Mouse (Mus musculus) granulocyte monocyte progenitor cell, adult 5-6 weeks (primary cell): ENCODE data around the gene Vps9d1. TPM values are rescaled to one million over a fixed set of nuclear protein-coding genes. Genes with fewer than 3 reads are reported as not detected.
"Not testable (repeated sequence)": the region's sequence is repeated elsewhere in the genome, so short reads cannot be mapped to it uniquely, and the experiment has no call there.

ENCODE experiments used
- ATAC-seq: replicated peaks from 2 replicates; pipeline ENCODE4 v1.8.0; 2016; ENCODE audit warnings: mild to moderate bottlenecking, moderate TSS enrichment, inconsistent platforms; ENCODE audit not compliant: poor library complexity, severe bottlenecking
- total RNA-seq, 2 experiments: library from RNA; stranded (forward) in 1 of 2; stranded (reverse) in 1 of 2; fragments of 200-712, 200-1000 nt in 1 of 2; fragments of >200 nt in 1 of 2; fragmentation: Nextera tagmentation in 1 of 2; gene quantifications; 2 replicates each; pipeline ENCODE4 v1.2.3; 2014 to 2017

Vps9d1 gene
- total RNA-seq (2014; fragmentation: Nextera tagmentation) = 14.1 and 19.6 TPM in 2 replicates
- 11.9 and 20.8 TPM in 2 replicates for total RNA-seq (2017)

- peak; percentile 85 for ATAC-seq
Observed at GRCm38 (mm10) chr8:123254099-123254885, at the start of gene Vps9d1, which contains the start of gene Zfp276. Gene Vps9d1, minus strand, starts transcription at chr8:123254348. Gene Zfp276, plus strand, starts transcription at chr8:123254195.

DNA sequence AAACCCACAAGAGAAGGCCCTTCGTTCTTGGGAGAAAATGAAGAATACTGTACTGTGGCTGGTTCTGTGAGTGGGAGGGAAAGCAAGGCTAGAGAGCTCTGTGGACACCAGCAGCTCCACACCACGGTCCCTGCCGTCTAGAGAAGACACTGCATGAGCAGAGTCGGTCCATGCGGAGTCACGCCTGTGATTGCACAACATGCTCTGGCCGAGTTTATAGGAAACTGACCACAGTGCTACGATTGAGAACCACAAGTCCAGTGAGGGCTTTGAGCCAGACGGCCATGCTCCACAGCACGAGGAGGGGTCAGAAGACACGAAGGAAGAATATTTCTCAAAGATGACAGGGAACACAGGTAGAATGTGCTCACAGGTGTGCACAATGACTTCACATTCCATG, 44.2 kb upstream of the Vps9d1 start:
- ATAC-seq = no peak

GRCm38 (mm10) chr8:123292785-123293184, 38.6 kb upstream of the Vps9d1 start:
- ATAC-seq = no peak

- no peak for ATAC-seq
Observed at GRCm38 (mm10) chr8:123292281-123292680, 38.1 kb upstream of the Vps9d1 start.

DNA sequence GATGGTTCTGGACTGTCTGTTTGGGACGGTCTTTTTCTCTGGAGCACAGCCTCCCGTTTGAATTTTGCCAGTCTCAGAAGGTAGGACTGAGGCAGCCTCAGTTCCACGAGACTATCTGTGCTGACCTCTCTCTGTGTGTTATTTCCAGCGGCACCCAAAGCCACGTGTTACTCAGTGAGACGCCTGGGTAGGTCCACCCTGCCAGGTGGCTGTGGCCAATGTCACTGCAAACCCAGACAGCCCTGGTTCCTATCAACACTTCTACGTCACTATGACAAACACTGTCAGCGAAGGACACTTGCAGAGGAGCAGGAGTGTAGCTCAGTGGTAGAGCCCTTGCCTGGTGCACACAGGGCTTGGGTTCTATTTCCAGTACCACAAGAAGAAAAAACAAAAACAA, 37.6 kb upstream of the Vps9d1 start:
- no peak for ATAC-seq

- ATAC-seq = no peak
Observed at GRCm38 (mm10) chr8:123290679-123291078, 36.5 kb upstream of the Vps9d1 start.

DNA sequence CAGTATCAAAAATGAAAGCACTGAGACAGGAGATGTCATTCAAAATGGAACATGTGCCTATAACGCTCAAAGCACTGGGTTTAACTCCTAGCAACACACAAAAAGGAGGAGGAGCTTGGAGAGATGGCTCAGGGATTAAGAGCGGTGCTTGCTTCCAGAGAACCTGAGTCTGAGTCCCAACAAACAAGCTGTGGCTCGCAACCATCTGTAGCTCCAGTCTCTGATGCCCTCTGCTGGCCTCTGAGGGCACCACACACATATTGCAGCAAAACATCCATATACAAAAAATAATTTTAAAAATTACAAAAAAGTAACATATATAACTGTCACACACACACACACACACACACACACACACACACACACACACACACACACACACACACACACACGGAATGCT, 36.0 kb upstream of the Vps9d1 start:
- peak; percentile 73; the same call in 1 of the 2 replicates for ATAC-seq

DNA sequence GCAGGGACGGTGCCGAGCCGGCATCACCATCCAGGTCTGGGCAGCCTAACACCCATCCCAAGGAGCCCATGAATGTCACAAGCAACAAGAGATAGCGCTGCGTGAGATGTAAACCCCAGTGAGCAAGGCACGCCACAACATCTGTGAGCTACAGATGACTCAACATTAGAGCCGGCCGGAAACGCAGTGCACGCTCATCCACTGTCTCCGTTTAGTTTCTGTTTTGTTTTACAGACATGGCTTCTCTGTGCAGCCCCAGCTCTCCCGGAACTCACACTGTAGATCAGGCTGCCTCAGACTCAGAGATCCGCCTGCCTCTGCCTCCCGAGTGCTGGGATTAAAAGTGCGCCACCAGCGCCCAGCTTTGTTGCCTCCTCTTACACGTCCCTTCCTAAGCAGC, 33.2 kb upstream of the Vps9d1 start:
- no peak for ATAC-seq

- no peak for ATAC-seq
Observed at GRCm38 (mm10) chr8:123284493-123284892, 30.3 kb upstream of the Vps9d1 start.

DNA sequence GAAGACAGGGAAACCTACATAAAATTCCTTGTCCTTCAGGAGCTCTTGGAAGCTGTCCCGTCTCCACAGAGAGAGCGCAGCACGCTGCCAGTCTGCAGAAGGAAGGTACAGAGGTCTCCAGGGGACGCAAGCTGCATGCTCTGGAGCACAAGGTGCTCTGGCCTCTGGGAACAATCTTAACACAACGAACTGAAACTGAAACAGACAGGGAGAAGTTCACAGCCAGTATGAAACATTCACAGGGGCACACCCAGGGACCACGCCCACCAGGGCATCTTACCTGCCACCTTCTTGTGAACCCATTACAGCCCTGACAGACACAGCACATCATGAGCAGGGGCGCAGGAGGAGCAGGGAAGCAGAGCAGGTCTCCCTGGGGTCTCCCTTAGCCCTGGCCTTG, 29.8 kb upstream of the Vps9d1 start:
- no peak for ATAC-seq

DNA sequence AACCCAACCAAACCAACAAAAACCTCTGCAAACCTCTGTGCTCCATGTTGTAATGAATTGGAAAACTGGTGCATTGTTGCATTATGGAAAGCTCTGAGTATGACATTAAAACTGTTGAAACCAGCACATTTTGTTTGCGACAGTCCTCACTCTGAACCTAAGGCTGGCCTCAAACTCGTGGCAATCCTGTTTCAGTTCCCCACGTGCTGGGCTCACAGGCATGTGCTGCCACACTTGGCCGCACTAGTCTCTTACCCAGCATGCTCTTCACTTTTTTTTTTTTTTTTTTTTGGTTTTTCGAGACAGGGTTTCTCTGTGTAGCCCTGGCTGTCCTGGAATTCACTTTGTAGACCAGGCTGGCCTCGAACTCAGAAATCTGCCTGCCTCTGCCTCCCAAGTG, 28.8 kb upstream of the Vps9d1 start:
- not testable (repeated sequence) for ATAC-seq

DNA sequence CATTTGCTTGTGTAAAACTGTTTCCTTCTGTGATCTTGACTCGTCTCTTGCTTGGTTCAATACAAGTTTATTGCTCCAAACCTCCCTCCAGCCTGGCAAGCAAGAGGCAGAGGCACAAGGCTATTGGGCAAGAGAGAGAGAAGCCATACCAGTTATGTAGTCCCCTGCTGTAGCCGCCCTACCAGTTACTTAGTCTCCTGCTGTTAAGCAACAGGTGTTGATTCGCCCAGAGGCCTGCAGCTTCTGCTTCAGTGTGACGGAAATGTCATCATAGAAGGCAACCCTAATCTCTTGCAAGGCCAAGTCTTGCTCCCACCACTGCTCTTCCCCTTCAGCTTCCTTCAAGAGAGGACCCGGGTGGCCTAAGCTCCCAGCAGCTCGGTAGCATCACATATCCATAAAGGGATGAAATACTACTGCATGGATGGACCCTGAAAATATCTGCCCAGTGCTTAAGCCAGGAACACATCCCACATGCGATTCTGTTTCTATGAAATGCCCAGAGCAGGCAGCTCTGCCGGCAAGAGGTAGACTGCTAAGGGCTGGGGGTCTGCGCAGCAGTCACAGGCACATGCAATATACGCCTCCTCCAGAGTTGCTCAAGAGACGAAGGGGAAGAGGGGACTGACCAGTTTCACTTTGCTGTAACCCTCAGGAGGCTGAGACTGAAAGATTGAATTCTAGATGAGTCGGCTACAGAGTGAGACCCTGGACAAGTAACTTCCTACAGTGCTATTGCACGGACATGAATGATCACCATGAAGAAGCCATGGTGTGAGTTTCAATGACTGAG, 26.4 kb upstream of the Vps9d1 start:
- peak; percentile 89 for ATAC-seq

DNA sequence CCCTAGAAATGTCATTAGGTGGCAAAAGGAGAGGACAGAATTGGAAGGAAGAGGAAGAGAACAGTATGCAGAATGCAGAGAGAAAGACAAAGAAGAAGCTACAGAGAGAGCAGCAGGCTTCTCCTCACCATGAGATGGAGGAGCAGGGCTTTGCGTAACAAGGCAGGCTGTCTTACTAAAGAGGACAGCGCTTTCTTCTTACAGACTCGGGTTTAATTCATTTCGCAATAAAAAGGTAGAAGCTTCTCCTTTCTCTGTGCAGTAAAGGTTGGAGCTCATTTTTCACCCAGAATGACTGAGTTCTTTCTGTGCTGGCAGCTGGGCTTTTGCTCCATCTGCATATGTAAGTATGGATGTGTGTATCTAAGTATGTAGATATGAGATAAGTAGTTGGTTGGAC, 25.7 kb upstream of the Vps9d1 start:
- peak; percentile 63 for ATAC-seq

- no peak for ATAC-seq
Observed at GRCm38 (mm10) chr8:123278445-123278844, 24.3 kb upstream of the Vps9d1 start.

DNA sequence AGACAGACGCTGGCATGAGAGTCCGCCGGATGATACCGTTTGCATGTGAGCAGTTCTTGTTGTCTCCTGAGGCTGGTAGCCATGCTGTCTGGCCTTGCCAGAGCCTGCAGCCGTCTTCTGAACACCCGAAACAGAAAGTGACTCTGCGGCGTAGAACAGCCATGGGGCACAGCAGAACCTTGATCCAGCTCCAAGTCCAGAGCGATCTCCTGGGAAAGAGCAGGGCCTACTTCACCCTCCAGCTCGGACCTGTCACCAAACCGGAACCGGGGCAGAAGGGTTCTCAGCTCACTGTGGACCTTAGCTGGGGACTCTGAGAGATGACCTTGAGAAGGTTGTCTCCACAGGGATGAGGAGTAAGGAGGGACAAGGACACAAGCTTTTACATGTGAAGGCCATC, 20.9 kb upstream of the Vps9d1 start:
- ATAC-seq = no peak

DNA sequence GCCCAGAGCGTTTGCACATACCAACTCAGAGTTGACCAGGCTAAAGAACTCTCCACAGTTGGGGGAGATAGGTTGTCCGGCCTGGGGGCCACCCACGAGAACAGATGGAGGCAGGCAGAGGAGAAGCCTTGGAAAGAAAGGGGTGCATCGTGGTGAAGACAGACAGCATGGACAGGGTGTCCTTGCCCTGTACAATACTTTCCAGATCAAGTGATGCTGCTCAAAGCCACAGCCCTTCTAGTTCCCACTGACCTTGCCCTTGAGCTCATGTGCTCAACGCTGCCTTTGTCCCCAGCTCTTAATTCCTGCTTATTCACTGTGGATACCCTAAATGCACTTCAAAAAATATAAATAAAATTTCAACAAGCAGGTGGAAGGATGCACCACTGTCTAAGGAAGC, 20.3 kb upstream of the Vps9d1 start:
- ATAC-seq = no peak

DNA sequence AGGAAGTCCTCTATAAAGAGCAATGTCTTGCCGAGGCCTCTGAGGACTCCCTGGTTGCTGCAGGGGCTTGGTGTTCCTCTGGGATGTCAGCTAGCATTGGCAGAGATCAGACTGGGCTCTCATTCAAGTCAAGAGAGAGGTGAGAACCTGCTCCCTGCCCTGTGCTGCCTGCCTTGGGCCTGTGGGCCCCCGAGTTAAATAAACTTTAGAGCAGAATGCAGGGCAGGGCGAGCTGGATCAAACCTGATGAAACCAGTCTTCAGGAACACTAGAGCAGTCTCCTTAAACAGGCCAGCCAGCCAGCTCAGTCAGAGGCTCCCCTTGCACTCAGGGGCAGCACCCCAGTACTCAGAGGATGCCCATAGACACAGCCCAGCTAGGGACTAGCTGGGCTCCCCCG, 17.8 kb upstream of the Vps9d1 start:
- ATAC-seq = no peak

- no peak for ATAC-seq
Observed at GRCm38 (mm10) chr8:123271147-123271546, 17.0 kb upstream of the Vps9d1 start.

DNA sequence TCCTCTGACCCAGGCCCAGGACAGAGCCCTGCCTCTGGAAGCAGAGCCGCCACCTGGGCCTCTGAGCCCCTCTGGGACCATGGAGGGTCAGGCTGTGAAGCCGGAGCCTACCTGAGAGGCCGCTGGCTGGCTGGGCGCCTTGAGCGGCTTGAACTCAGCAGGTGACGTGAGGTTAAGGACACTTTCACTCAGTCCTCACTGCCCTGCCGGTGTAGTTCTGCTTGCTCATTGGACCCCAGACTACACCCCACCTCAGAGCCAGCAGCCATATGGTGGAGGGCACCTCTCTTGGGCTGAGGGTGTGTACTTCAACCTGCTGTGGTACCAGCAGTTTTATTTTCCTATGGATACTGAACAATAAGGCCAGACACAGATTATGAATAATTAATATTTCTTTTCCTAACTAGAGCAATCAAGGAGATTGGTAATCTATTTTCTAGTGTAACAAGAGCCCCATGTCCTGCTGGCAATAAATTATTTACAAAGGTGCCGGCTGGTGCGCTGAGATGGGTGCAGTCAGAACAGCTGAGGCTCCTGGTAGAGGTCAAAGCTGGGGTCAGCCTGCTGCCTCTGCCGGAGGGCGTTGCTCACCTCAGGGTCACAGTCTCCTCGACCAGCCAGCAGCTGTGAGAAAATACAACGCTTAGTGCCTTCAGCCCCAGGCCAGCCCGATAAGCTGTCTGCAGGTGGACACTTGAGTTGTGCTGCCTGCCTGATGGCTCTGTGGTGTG, 13.9 kb upstream of the Vps9d1 start:
- ATAC-seq = no peak

DNA sequence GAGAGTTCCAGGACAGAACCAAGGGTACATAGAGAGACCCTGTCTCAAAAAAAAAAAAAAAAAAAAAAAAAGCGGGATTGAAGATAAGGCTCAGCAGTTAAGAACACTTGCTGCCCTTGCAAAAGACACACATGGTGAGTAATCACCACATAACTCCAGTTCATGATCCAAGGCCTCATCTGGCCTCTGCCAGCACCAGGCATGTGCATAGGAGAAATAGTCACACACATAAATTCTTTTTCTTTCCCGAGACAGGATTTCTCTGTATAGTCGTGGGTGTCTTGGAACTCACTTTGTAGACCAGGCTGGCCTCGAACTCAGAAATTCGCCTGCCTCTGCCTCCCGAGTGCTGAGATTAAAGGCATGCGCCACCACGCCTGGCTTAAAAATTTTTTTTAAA, 3.4 kb upstream of the Vps9d1 start:
- not testable (repeated sequence) for ATAC-seq

DNA sequence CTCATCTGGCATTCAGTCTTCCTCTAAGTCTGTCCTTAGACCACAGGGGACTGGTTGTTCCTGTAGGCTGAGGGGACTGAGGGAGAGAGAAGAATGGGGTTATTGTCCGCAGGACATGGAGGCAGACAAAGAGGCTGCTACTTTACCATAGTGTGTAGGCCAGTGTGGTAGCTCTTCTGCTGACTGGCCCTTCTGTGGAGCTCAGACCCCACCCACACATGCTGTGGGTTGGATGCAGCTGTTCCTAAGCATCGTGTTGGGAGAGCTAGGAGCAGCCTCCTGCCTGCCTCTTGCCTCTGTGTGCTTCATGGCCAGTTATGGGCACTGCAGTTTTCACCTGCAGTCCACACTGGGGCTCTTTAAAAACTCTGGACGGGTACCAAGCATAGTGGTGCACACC, 3.0 kb upstream of the Vps9d1 start:
- ATAC-seq = no peak
